Mouse (Mus musculus): Measurements from ENCODE around the gene Amph. TPM values are rescaled to one million over a fixed set of nuclear protein-coding genes. Genes with fewer than 3 reads are reported as not detected.
"Not testable (repeated sequence)": the region's sequence is repeated elsewhere in the genome, so short reads cannot be mapped to it uniquely, and the experiment has no call there.

Gene Amph
- total RNA-seq (2021) = 100 to 1,000 TPM; 246 to 247 TPM

DNA sequence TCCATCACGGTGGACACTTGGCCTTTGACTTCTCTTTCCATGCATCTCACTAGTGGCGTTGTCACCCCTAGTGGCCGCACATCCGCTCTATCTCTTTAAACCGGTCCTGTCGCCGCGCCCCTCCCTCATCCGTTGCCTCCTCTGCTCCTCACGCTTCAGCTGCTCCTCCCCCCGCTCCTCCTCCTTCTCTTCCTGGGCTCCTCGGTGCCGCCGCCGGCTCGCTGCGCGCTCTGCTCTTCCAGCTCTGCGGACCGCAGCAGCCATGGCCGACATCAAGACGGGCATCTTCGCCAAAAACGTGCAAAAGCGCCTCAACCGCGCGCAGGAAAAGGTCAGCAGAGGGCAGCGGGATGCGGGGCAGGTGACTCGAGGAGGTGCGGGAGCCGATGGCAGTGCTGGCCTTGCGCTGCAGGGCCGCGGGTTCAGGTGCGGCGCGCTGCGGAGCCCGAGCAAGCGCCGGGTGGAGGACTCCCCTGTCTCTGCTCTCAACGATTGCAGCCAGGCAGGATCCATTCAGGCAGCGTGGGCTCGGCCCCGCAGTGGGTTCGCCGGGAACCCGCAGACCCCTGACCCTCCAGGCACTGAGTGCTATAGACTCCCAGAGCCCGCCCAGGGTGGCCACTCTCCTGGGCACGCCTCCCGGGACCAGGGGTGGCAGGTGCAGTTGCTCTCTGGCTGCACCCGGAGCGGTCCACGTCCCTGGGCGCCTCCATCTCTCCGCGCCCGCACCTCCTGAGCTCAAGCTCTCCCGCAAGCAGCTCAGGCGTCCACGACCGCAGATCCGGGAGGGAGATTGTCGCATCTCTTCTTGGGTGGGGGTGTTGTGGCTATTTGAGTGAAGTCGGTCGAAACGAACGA lies at the start of gene Amph:
Gene Amph, plus strand, starts transcription at position 35 of the 858 bp plus-strand sequence.
- peak; percentile 87 to 91 for DNase-seq (ENCODE audit: extremely low spot score in 1 of 2, low spot score in 2 of 2)
- intact Hi-C loops (cut with DNase I) = loop anchor here (5.0 kb wide), 2 partner anchors 64 to 159 kb away; no protein-coding TSS in a partner anchor

DNA sequence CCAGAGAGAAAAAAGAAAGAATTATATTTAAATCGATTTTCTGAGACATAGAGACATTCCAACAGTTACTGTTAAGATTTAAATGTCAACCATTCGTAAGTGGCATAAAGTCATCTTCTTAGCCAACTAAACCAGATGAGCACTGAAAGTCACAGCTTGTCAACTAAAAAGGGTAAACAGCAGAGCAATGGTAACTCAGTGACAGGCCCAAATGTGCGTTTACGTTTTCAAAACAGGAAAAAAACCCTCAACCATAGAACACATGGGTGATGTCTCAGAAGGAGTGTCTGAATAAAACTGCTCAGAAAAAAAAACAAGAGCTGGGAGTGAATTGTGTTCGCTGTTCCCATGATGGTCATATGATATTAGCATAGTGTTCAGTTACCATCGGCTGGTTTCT lies 44.4 kb upstream of the Amph start:
- intact Hi-C loops (cut with DNase I) = no loop called here
- no peak for DNase-seq (ENCODE audit: extremely low spot score in 1 of 2, low spot score in 2 of 2)

DNA sequence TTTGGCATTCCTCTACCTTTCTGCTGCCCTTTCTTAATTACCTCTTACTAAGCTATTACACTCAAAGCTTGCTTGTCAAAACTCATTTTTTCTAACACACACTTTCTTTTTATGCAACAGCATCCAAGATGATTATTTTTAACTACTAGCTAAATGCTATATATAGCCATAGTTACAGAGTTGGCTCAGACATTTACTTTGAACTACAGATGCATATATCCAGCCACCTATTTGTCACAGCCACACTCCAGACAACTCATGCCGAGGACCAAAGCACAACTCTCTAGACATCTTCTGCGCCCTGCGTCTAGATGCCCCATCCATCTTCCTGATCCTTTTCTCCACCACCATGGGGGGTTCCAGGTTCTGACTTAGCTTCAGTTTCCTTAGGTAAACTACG lies 33.2 kb upstream of the Amph start:
- no peak for DNase-seq (ENCODE audit: extremely low spot score in 1 of 2, low spot score in 2 of 2)
- intact Hi-C loops (cut with DNase I) = no loop called here

DNA sequence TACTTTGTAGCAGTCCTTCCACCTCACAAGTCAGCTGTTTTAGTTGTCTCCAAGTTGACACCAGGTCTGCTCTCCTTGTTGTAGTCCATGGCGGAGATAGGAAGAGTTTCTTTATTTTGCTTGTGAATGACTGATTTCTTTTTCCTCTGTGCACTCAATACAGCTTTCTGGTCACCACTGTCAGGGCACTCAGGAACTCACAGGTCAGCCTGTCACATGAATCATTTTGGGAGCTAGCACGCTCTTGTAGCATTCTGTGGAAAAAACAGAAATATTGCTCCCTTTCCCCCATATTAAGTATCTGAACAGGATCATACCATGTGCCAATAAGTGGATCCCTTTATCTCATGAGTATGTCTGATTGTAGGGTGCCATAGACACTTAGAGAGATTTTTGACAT lies 14.8 kb upstream of the Amph start:
- intact Hi-C loops (cut with DNase I); DNase-seq (ENCODE audit: extremely low spot score in 1 of 2, low spot score in 2 of 2): not testable (repeated sequence)

DNA sequence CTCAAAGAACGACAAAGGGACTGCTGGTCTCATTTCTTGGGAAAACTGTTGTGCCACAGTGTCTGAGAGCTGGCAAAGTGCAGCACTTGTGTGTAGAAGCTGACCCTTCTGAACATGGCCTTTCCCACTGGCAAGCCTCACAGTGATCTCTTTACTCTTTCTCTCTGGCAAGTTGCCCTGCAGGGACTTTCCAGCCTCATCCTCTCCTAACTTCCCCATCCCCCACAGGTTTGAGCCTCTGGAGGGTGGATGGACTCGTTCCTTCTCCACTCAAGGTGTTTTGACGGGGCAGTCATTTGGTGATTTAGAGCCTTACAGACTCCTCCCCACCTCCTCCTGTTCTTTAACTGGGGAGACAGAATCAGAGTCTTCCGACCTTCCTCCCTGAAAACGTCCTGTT lies 319 bp upstream of the Amph start:
- intact Hi-C loops (cut with DNase I) = loop anchor here (5.0 kb wide), 2 partner anchors 65 to 160 kb away; no protein-coding TSS in a partner anchor
- DNase-seq (ENCODE audit: extremely low spot score in 1 of 2, low spot score in 2 of 2) = peak in 1 of 2 experiments; percentile 31

DNA sequence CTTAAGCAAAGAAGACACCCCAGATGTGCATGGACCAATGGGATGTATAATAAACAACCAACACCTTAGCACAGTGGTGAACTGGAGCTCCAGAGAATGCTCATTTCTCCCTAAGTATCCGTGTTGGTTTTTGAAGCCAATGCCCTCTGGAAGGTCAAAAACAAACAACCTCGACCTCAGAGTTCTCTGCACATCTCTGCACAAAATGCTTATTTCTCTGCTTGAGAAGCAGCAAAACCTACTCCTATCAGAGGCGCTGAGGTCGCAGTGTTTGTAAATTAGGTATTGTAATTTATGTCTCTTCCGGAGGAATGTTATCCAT lies 985 bp downstream of the Amph start:
- intact Hi-C loops (cut with DNase I) = loop anchor here (5.0 kb wide), 2 partner anchors 63 to 158 kb away; no protein-coding TSS in a partner anchor
- no peak for DNase-seq (ENCODE audit: extremely low spot score in 1 of 2, low spot score in 2 of 2)

DNA sequence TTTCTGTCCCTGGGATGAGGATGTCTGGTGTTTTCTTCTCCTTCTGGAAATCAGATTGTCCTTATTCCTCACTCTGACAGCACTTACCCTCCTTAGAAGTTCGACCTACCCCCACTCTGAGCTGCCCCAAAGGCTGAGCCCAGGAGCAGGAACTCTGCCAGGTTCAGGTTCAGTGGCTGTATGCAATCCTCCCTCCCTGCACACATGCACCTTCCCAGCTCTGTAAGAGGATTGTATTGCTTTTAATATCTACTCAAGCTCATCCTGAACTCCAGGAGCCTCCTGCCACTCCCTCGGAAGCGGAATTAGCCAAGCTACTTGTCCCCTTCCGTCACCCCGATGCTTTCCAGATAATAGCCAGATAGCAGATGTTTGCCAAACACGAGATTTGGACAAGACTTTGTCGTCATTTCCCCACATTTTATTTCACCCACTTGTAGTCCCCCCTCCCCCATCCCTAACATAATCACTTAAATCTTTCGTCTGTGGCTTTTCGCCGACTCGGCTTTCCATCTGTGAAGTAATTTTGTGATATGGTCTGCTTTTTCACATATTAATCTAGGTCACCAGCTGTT lies 1.7 kb downstream of the Amph start:
- peak in 1 of 2 experiments; percentile 36 for DNase-seq (ENCODE audit: extremely low spot score in 1 of 2, low spot score in 2 of 2)
- intact Hi-C loops (cut with DNase I) = loop anchor here (5.0 kb wide), 2 partner anchors 63 to 158 kb away; no protein-coding TSS in a partner anchor

DNA sequence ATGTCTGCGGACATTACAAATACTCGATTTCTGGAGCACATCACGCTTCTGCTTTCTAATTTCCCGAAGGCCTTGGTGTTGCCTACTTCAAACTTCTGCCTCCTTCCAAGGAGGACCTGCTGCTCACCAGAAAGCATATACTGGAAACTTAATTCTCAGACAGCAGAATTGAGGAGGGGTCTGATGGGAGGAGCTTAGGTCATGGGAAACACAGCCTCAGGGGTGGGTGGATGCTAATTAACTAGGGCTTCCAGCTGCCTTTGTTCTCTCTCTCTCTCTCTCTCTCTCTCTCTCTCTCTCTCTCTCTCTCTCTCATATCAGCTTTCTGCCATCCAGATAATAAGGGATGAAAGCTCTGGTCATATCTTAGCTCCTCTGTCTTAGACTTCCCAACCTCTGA lies 5.6 kb downstream of the Amph start:
- intact Hi-C loops (cut with DNase I) = no loop called here
- DNase-seq (ENCODE audit: extremely low spot score in 1 of 2, low spot score in 2 of 2) = no peak

DNA sequence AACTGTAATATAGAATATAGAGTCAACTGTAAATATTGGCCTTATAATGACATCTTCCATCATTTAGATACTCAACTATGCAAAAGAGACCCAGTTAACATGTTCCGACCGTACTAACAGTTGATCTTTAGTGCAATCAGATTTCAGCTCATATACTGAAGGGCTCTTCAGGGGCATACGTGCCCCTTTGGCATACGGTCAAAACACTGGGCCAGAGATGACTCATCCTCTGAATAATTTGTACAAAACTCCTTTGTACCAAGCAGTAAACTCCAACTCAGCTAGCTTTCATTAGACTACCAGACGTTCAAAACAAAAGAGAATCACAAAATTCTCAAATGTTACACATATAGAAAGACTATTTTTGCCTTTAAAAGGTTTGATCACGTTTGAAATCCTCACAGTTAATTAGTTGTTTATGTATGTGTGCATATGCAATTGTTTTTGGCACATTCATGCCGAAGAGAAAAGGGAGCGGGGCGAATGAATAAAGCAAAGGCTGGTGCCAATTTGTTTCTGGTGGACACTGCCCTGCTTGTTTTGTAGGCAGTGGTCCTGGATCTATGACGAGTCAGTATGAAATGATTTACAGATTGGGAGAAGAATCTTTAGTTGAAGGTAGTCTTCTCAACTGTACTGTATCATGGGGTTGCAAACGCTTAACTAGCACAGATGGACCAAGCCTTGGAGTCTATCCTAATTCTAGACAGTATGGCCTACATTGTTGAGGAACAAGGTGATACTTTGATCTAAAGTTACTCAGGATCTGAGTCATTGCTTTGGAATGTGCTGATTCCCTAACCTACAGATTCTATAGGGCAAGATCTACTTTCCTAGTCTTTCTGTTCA lies 8.3 kb downstream of the Amph start:
- intact Hi-C loops (cut with DNase I) = no loop called here
- no peak for DNase-seq (ENCODE audit: extremely low spot score in 1 of 2, low spot score in 2 of 2)

DNA sequence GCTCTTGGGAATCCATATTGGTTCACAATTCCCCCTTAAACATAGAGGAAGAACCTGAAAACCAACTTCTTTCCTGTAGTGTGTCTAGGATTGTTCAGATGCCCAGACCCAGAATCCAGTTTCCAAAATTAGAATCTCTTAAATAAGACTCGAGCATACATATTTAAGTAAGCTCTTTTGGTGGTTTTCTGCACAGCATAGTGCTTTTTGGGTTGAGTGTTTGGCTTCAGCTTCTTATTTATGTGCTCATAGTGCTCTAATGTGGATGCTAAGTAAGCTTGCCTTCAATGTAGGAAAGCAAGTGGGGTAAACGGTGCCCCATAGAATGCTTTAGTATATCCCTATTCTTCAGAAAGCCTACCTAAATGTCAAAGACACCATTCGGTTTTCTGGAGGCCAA lies 9.0 kb downstream of the Amph start:
- intact Hi-C loops (cut with DNase I) = no loop called here
- no peak for DNase-seq (ENCODE audit: extremely low spot score in 1 of 2, low spot score in 2 of 2)

DNA sequence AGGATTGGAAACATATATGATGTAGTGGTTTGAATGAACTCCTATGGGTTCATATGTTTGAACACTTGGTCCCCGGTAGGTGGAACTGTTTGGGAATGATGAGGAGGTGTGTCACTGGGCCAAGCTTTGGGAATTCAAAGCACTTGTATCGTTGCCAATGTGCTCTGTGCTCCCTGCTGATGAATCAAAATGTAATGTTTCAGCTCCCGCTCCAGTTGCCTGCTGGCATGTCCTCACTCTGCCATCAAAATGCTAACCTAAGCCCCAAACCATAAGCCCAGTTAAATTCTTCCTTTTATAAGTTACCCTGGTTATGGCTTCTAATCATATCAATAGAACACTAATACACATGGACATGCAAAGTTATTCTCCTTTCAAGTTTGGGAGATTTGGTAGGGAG lies 24.6 kb downstream of the Amph start:
- no peak for DNase-seq (ENCODE audit: extremely low spot score in 1 of 2, low spot score in 2 of 2)
- intact Hi-C loops (cut with DNase I) = no loop called here

DNA sequence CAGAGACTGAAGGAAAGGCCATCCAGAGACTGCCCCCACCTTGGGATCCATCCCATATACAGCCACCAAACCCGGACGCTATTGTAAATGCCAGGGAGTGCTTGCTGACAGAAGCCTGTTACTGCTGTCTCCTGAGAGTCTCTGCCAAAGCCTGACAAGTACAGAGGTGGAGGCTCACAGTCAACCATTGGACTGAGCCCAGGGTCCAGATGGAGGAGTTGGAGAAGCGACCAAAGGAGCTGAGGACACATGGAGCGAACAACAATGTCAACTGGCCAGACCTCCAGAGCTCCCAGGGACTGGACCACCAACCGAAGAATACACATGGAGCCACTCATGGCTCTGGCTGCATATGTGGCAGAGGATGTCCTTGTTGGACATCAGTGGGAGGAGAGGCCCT lies 26.3 kb downstream of the Amph start:
- no peak for DNase-seq (ENCODE audit: extremely low spot score in 1 of 2, low spot score in 2 of 2)
- intact Hi-C loops (cut with DNase I) = no loop called here

DNA sequence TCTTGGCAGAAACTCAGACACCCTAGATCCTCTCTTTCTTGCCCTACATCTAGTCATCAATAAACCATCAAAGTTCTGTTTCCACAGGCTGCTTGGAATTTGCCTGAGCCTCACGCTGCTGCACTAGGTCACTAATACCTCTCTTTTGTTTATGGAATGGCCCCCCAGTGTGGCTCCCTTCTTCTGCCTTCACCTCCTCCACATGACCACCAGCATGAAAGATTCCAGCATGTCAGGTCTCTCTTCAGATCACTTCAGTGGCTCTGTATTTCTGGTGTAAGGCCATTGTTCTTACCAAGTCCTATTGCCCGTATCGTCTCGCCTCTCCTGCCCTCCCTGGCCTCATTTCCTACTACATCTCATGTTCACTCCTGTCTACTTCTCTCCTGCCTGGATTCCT lies 39.3 kb downstream of the Amph start:
- no peak for DNase-seq (ENCODE audit: extremely low spot score in 1 of 2, low spot score in 2 of 2)
- intact Hi-C loops (cut with DNase I) = no loop called here

DNA sequence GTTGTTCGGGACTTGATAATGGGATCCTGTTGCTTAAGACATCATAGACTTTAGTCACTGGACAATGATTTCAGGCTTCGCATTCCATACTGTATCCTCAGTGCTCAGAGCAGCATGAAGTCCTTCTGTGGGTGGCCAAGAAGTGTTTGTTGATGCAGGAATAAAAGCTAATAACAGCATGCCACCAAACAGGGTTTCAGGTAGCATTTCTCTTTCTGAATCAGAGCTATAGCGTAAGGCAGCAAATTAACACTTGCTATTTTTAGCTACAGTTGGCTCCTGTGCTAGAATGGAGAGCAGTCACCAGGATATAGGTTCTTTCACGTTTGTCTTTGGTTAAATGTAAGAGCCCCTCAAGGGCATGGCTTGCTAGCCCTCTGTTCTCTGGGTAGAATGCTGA lies 40.3 kb downstream of the Amph start:
- intact Hi-C loops (cut with DNase I) = no loop called here
- DNase-seq (ENCODE audit: extremely low spot score in 1 of 2, low spot score in 2 of 2) = no peak

DNA sequence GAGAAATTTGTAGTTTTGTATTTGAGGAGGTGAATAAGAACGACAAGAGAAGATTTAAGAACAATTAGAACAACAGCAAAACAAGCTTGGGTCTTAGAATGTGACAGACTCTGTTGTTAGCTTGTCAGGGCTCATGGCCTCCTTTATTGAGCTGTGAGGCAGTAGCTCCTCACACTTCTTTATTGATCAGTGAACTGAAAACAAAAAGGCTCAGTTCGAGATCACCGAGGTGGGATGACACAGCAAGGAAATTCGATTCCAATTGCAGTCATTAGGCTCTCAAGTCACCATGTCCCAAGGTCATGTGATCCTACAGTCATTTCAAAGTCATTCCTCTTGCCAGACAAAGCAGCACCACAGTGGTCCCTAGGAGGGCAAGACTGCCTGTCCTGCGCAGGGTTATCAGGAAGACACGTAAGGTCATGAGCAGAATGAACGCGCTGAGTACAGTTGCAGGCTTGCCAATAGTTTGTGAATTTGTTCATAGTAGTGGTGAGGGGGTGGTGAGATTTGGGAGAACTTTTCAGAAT lies 41.2 kb downstream of the Amph start:
- intact Hi-C loops (cut with DNase I) = no loop called here
- no peak for DNase-seq (ENCODE audit: extremely low spot score in 1 of 2, low spot score in 2 of 2)

DNA sequence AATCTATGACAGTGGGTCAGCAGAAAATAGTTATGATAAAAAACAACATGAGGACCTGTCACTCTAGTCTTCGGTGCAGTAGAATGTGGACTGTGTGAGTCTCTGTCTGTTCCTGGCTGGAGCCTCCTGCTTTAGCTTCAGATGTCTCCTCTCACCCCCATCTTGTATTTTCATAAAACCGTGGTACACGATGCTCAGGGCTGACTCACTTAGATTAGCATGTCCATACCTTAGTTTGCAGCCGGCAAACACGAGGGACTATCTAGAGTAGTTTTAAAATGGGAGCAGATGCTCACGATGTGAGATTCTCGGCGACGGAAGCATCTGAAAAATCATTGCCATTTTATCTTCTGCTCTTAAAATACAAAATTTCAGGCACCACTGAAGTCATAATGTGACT lies 54.5 kb downstream of the Amph start:
- DNase-seq (ENCODE audit: extremely low spot score in 1 of 2, low spot score in 2 of 2) = no peak
- intact Hi-C loops (cut with DNase I) = no loop called here

DNA sequence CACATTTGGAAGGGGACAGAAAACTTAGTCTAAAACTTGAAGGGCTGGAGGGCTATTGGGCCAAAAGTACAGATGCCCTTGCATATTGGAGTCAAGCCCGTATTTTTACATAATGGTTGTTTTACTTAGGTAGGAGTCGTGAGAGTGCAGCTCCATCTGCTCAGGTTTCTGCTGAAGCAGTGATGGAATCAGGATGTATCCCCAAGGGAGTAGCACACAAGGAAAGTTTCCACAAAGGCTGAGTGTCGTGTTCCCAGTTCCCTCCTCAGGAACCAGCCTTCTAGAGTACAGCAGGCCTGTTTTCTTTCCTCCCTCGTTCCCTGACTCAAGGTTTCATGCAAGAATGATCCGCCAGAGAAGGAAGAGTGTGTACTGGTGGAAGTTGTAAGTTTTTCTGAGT lies 56.4 kb downstream of the Amph start:
- intact Hi-C loops (cut with DNase I) = no loop called here
- no peak for DNase-seq (ENCODE audit: extremely low spot score in 1 of 2, low spot score in 2 of 2)

DNA sequence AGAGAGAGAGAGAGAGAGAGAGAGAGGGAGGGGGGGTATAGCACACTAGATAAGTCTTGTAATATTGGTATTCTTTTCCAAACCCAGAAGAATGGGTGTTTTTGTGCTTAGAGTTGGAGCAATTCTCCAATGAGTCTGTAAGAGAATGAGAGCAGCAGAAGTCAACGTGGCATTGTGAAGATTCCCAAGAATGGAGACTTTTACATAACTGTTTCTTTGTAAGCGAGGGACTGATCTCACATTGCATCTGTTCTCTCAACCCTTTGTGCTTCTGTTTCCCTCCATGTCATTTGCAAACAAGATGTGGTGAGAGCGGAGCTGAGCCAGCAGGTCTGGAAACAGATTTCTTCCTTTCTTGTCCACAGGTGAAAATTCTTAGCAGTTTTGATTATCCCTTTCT lies 60.4 kb downstream of the Amph start:
- no peak for DNase-seq (ENCODE audit: extremely low spot score in 1 of 2, low spot score in 2 of 2)
- intact Hi-C loops (cut with DNase I) = no loop called here

DNA sequence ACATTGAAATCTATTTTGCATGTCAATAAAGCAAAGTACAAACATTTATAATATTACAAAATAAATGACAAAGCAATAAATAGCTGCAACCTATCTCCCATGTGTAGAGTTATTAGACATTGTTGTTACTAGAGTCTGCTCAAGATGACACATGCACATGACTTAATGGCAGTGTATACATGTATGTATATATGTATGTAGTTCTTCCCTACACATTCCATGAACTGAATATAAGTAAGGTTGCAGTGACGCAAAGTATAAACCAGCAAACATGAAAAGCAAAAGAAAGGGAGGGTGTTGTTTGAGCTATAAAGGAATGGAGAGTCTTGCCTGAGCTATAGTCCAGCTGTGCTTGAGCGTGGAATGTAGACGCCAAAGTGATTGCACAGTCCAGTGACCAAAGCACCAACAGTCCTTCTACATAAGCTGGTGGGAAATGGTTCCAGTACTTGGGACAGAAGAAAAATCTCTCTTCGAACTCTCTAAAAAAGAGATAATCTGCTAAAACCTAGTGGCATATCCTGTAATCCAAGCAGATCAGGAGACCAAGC lies 66.9 kb downstream of the Amph start:
- no peak for DNase-seq (ENCODE audit: extremely low spot score in 1 of 2, low spot score in 2 of 2)
- intact Hi-C loops (cut with DNase I) = loop anchor here (5.0 kb wide), 1 partner anchor 68 kb away; the partner anchor contains the start of gene Amph
